Comparison of ENCODE assay signal across 8 mouse cellular contexts in the genomic region with DNA sequence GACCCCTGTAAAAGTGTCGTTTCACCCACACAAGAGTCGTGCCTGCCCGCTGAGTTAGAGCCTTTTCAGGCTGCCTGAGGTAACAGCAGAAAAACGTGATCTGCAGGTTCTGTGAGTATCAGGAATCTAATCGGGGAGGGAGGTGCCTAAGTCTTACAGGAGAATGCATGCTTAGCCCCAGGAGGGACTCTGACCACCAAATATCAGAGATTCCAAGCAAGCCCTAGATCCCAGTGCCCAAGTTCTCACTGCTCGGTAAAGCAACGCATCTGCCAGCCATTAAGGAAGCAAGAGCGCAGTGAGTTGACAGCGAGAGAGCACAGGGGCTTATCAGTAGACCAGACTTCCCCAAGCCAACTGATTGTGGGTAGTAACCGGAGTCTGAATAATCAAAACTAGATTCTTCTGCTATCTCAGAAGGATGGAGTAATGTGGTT. TPM values are rescaled to one million over a fixed set of nuclear protein-coding genes. Genes with fewer than 3 reads are reported as not detected.
DNase-seq lines count a peak whose midpoint lies in the region; ATAC-seq and TF ChIP-seq lines count a peak whose summit lies in the region.

No protein-coding gene starts in this region.

- H3K4me2 ChIP-seq in hindbrain, embryonic 16.5 days (ENCODE audit: low read length), result peak overlapping the region; percentile 58
- peak overlapping the region; percentile 93 for H3K4me2 ChIP-seq in liver, embryonic 14.5 days (ENCODE audit: low read depth)

- peaks cover 9% of the 10 kb centered on the region for H3K4me1 ChIP-seq in testis, adult 2 months (ENCODE audit: control insufficient read depth, insufficient read depth, low read length)
- H3K4me1 ChIP-seq in forebrain, embryonic 10.5 days, result peaks cover 35% of the 10 kb centered on the region
- H3K4me1 ChIP-seq in hindbrain, embryonic 16.5 days (ENCODE audit: control insufficient read depth, insufficient read depth, low read depth, low read length), result peaks cover 16% of the 10 kb centered on the region
- peaks cover 18 to 33% of the 10 kb centered on the region in 2 experiments for H3K4me1 ChIP-seq in liver, embryonic 14.5 days (replicated peaks; ENCODE audit: control insufficient read depth in 2 of 2, insufficient read depth in 2 of 2, low read length in 1 of 2)

- TF ChIP-seq POLR2A in testis, adult 2 months (IDR thresholded peaks at IDR 0.05; ENCODE audit: control insufficient read depth, low read depth, low read length), result no peak

- peak overlapping the region; percentile 19 for H3K9ac ChIP-seq in hindbrain, embryonic 16.5 days (ENCODE audit: low read depth, low read length)
- H3K9ac ChIP-seq in liver, embryonic 14.5 days (replicated peaks), result peak overlapping the region; percentile 71

- TF ChIP-seq CTCF in testis, adult 2 months (IDR thresholded peaks at IDR 0.05; ENCODE audit: control insufficient read depth, insufficient read depth, insufficient replicate concordance, low read depth, low read length), result no peak
- TF ChIP-seq CTCF in liver, embryonic 14.5 days (IDR thresholded peaks at IDR 0.05; ENCODE audit: low read depth), result no peak

- no peaks in the 10 kb centered on the region for H3K27me3 ChIP-seq in testis, adult 2 months (ENCODE audit: control insufficient read depth, insufficient read depth, low read length)
- H3K27me3 ChIP-seq in forebrain, embryonic 10.5 days (ENCODE audit: poor library complexity, severe bottlenecking), result no peaks in the 10 kb centered on the region
- no peaks in the 10 kb centered on the region for H3K27me3 ChIP-seq in hindbrain, embryonic 16.5 days (replicated peaks; ENCODE audit: control insufficient read depth, insufficient read depth, low read length)
- no peaks in the 10 kb centered on the region for H3K27me3 ChIP-seq in liver, embryonic 14.5 days (ENCODE audit: control insufficient read depth, insufficient read depth, low read length)

- H3K36me3 ChIP-seq in testis, adult 2 months (ENCODE audit: control insufficient read depth, insufficient read depth, low read length), result no peaks in the 10 kb centered on the region
- H3K36me3 ChIP-seq in forebrain, embryonic 10.5 days (replicated peaks), result no peaks in the 10 kb centered on the region
- H3K36me3 ChIP-seq in hindbrain, embryonic 16.5 days (ENCODE audit: control insufficient read depth, insufficient read depth, low read length), result no peaks in the 10 kb centered on the region
- no peaks in the 10 kb centered on the region for H3K36me3 ChIP-seq in liver, embryonic 14.5 days (replicated peaks; ENCODE audit: control insufficient read depth, insufficient read depth, low read depth)

- 10% methylated on average over 10 of the region's 10 CpGs for WGBS in forebrain, embryonic 10.5 days
- WGBS in hindbrain, embryonic 16.5 days, result 13% methylated on average over 10 of the region's 10 CpGs
- 2% methylated on average over 10 of the region's 10 CpGs for WGBS in liver, embryonic 14.5 days (ENCODE audit: insufficient replicate concordance)

- DNase-seq in testis, postnatal 14 days (ENCODE audit: low spot score), result no peak
- DNase-seq in forebrain, embryonic 10.5 days (ENCODE audit: extremely low spot score, low spot score), result peak; percentile 32
- DNase-seq in liver, embryonic 14.5 days (ENCODE audit: low read depth in 3 of 3, low spot score in 3 of 3), result peak; percentile 57 to 60 (median 59)
- peak; percentile 35 for DNase-seq in neural tube, embryonic 10.5 days (ENCODE audit: extremely low spot score, low spot score)
- DNase-seq in left cerebral cortex, adult 18-20 months (ENCODE audit: low spot score in 2 of 2), result no peak
- no peak for DNase-seq in right cerebral cortex, adult 2 months (ENCODE audit: low spot score in 2 of 2)

- no peak overlapping the region for H3K27ac ChIP-seq in testis, adult 2 months (ENCODE audit: control insufficient read depth, insufficient read depth, low read depth, low read length)
- H3K27ac ChIP-seq in forebrain, embryonic 10.5 days, result peak overlapping the region; percentile 89
- no peak overlapping the region for H3K27ac ChIP-seq in hindbrain, embryonic 16.5 days (ENCODE audit: low read depth, low read length)
- peak overlapping the region; percentile 91 for H3K27ac ChIP-seq in liver, embryonic 14.5 days

- TF ChIP-seq EP300 in liver, embryonic 14.5 days (IDR thresholded peaks at IDR 0.05; ENCODE audit: low read depth), result peak; percentile 38; the same call in 1 of the 2 replicates

- H3K9me3 ChIP-seq in forebrain, embryonic 10.5 days, result no peaks in the 10 kb centered on the region
- no peaks in the 10 kb centered on the region for H3K9me3 ChIP-seq in hindbrain, embryonic 16.5 days (ENCODE audit: control insufficient read depth, low read length)
- no peaks in the 10 kb centered on the region for H3K9me3 ChIP-seq in liver, embryonic 14.5 days (ENCODE audit: control insufficient read depth, low read length)

- peak overlapping the region; percentile 65 for H3K4me3 ChIP-seq in testis, adult 2 months (ENCODE audit: control insufficient read depth, low read depth, low read length)
- peak overlapping the region; percentile 94 for H3K4me3 ChIP-seq in forebrain, embryonic 10.5 days
- peak overlapping the region; percentile 96 for H3K4me3 ChIP-seq in hindbrain, embryonic 16.5 days (ENCODE audit: low read length)
- peak overlapping the region; percentile 52 to 81 for H3K4me3 ChIP-seq in liver, embryonic 14.5 days (ENCODE audit: insufficient read depth in 1 of 2, low read depth in 2 of 2, low read length in 2 of 2)

- no peak for ATAC-seq in hindbrain, embryonic 16.5 days
- ATAC-seq in liver, embryonic 14.5 days (ENCODE audit: insufficient read depth), result peak; percentile 9; the same call in 1 of the 2 replicates

RNA-seq across cellular contexts. Expression of gene Tbc1d15, which starts 1.1 kb away (rescaled TPM):
- polyA plus RNA-seq in testis, adult 2 months (2012; rRNA removed), result 38.4 and 41.5 TPM in 2 replicates
- 44.7 and 52.4 TPM in 2 replicates for polyA plus RNA-seq in forebrain, embryonic 10.5 days (2016; fragmentation: Nextera tagmentation; extraction: Ambion mirVana)
- polyA plus RNA-seq in hindbrain, embryonic 16.5 days (2015; fragmentation: Nextera tagmentation; extraction: Ambion mirVana), result 26.9 and 28.6 TPM in 2 replicates
- polyA plus RNA-seq in liver, embryonic 14.5 days (2012; rRNA removed), result 7.8 and 12.2 TPM in 2 replicates
- 45.5 and 47.5 TPM in 2 replicates for polyA plus RNA-seq in liver, embryonic 14.5 days (2014; fragmentation: Nextera tagmentation; extraction: Ambion mirVana)
- 10 to 100 TPM; 49.8 to 59.9 TPM for total RNA-seq in left cerebral cortex, adult 18-20 months (2021)

Comparison
In these comparisons a context has a peak if more than half of its experiments do, and no peak if none do; other contexts are left out.
1. H3K27ac ChIP-seq: peak in forebrain, embryonic 10.5 days (single experiment) and liver, embryonic 14.5 days (single experiment); none in testis, adult 2 months (single experiment) and hindbrain, embryonic 16.5 days (single experiment).
2. DNase-seq: peak in forebrain, embryonic 10.5 days (single experiment), liver, embryonic 14.5 days (3 of 3) and neural tube, embryonic 10.5 days (single experiment); none in testis, postnatal 14 days (single experiment), left cerebral cortex, adult 18-20 months (0 of 2) and right cerebral cortex, adult 2 months (0 of 2).
3. Peak in every context shown above with its lines, with median percentiles within 50 percentile points of each other: H3K4me3 ChIP-seq.